Mouse (Mus musculus): ENCODE measurements around the gene Fgd1. TPM values are rescaled to one million over a fixed set of nuclear protein-coding genes. Genes with fewer than 3 reads are reported as not detected.

Gene Fgd1
- total and polyA plus RNA-seq, 3 experiments, result not detected

GRCm38 (mm10) chrX:151107301-151108067 lies 61.5 kb downstream of the Fgd1 start:
- no peak overlapping the region for H3K4me3 ChIP-seq (ENCODE audit: low read depth, low read length)
- H3K27me3 ChIP-seq (ENCODE audit: insufficient read depth, low read length), result 0 out of 2 replicates have a peak, but pooled peaks cover 2% of the 10 kb centered on the region
- no peak for TF ChIP-seq POLR2AphosphoS5 (IDR thresholded peaks at IDR 0.05; ENCODE audit: insufficient replicate concordance, low read depth, low read length)
- no peak for TF ChIP-seq GATA2 (IDR thresholded peaks at IDR 0.05; ENCODE audit: borderline replicate concordance, low read depth, low read length)
- no peak for TF ChIP-seq GATA1 (IDR thresholded peaks at IDR 0.05; ENCODE audit: borderline replicate concordance, low read length)
- DNase-seq (ENCODE audit: low spot score) (no peak), ATAC-seq (ENCODE audit: extremely low read depth, insufficient number of reproducible peaks, low FRiP score, poor library complexity, severe bottlenecking) (no peak)
- H3K36me3 ChIP-seq (replicated peaks), result no peaks in the 10 kb centered on the region
- H3K4me1 ChIP-seq (ENCODE audit: insufficient read depth, low read depth, low read length), result no peaks in the 10 kb centered on the region
- H3K9me3 ChIP-seq (replicated peaks), result no peaks in the 10 kb centered on the region

DNA sequence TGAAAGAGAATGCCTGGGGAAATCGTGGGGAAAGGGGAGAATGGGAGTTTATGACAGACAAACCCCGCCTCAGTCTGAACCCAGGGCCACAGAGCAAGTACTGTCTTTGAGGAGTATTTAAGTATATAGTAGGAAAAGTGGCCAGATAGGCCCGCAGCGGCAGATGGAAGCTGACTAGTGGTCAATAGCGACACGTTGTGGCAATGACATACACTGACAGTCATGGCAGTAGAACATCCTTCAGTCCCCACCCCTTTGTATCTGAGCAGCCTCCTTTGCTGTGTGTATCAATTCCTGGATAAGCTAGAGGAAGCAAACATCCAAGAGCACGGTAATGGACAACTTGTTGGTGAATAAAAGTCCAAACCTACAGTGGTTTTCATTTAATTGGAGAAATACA lies 70.8 kb downstream of the Fgd1 start:
- no peaks in the 10 kb centered on the region for H3K9me3 ChIP-seq (replicated peaks)
- H3K4me3 ChIP-seq (ENCODE audit: low read depth, low read length), result no peak overlapping the region
- H3K4me1 ChIP-seq (ENCODE audit: insufficient read depth, low read depth, low read length), result no peaks in the 10 kb centered on the region
- peak; percentile 63; the same call in 1 of the 2 replicates for ATAC-seq (ENCODE audit: extremely low read depth, insufficient number of reproducible peaks, low FRiP score, poor library complexity, severe bottlenecking)
- H3K27me3 ChIP-seq (ENCODE audit: insufficient read depth, low read length), result no peaks in the 10 kb centered on the region
- peak; percentile 4 for DNase-seq (ENCODE audit: low spot score)
- H3K36me3 ChIP-seq (replicated peaks), result no peaks in the 10 kb centered on the region
- no peak for TF ChIP-seq TAL1 (conservative IDR thresholded peaks at IDR 0.05; ENCODE audit: low read depth, low read length)
- TF ChIP-seq CTCF (IDR thresholded peaks at IDR 0.05; ENCODE audit: low read depth, low read length), result no peak
- no peak for TF ChIP-seq GATA1 (IDR thresholded peaks at IDR 0.05; ENCODE audit: borderline replicate concordance, low read length)
- TF ChIP-seq POLR2AphosphoS5 (IDR thresholded peaks at IDR 0.05; ENCODE audit: insufficient replicate concordance, low read depth, low read length), result no peak
- TF ChIP-seq GATA2 (IDR thresholded peaks at IDR 0.05; ENCODE audit: borderline replicate concordance, low read depth, low read length), result no peak

- H3K4me1 ChIP-seq (ENCODE audit: insufficient read depth, low read depth, low read length), result no peaks in the 10 kb centered on the region
- TF ChIP-seq CTCF (IDR thresholded peaks at IDR 0.05; ENCODE audit: low read depth, low read length) (peak; percentile 38; the same call in 1 of the 2 replicates), GATA2 (IDR thresholded peaks at IDR 0.05; ENCODE audit: borderline replicate concordance, low read depth, low read length) (no peak)
- H3K4me3 ChIP-seq (ENCODE audit: low read depth, low read length), result no peak overlapping the region
- no peaks in the 10 kb centered on the region for H3K9me3 ChIP-seq (replicated peaks)
- DNase-seq (ENCODE audit: low spot score) (no peak), ATAC-seq (ENCODE audit: extremely low read depth, insufficient number of reproducible peaks, low FRiP score, poor library complexity, severe bottlenecking) (no peak)
- H3K36me3 ChIP-seq (replicated peaks), result no peaks in the 10 kb centered on the region
- no peaks in the 10 kb centered on the region for H3K27me3 ChIP-seq (ENCODE audit: insufficient read depth, low read length)
Measured at GRCm38 (mm10) chrX:151117432-151117831, 71.5 kb downstream of the Fgd1 start.

- H3K4me3 ChIP-seq (ENCODE audit: low read depth, low read length), result no peak overlapping the region
- DNase-seq (ENCODE audit: low spot score), result no peak
- no peak for ATAC-seq (ENCODE audit: extremely low read depth, insufficient number of reproducible peaks, low FRiP score, poor library complexity, severe bottlenecking)
- no peaks in the 10 kb centered on the region for H3K9me3 ChIP-seq (replicated peaks)
- H3K27me3 ChIP-seq (ENCODE audit: insufficient read depth, low read length), result no peaks in the 10 kb centered on the region
- no peak for TF ChIP-seq GATA1 (IDR thresholded peaks at IDR 0.05; ENCODE audit: borderline replicate concordance, low read length)
- TF ChIP-seq CTCF (IDR thresholded peaks at IDR 0.05; ENCODE audit: low read depth, low read length), result no peak
- TF ChIP-seq POLR2AphosphoS5 (IDR thresholded peaks at IDR 0.05; ENCODE audit: insufficient replicate concordance, low read depth, low read length), result no peak
- no peak for TF ChIP-seq TAL1 (conservative IDR thresholded peaks at IDR 0.05; ENCODE audit: low read depth, low read length)
- no peak for TF ChIP-seq GATA2 (IDR thresholded peaks at IDR 0.05; ENCODE audit: borderline replicate concordance, low read depth, low read length)
- H3K36me3 ChIP-seq (replicated peaks), result no peaks in the 10 kb centered on the region
- no peaks in the 10 kb centered on the region for H3K4me1 ChIP-seq (ENCODE audit: insufficient read depth, low read depth, low read length)
Measured at GRCm38 (mm10) chrX:151123933-151124332, 78.0 kb downstream of the Fgd1 start.

- ATAC-seq (ENCODE audit: extremely low read depth, insufficient number of reproducible peaks, low FRiP score, poor library complexity, severe bottlenecking), result no peak
- no peaks in the 10 kb centered on the region for H3K27me3 ChIP-seq (ENCODE audit: insufficient read depth, low read length)
- no peak for TF ChIP-seq CTCF (IDR thresholded peaks at IDR 0.05; ENCODE audit: low read depth, low read length)
- TF ChIP-seq POLR2AphosphoS5 (IDR thresholded peaks at IDR 0.05; ENCODE audit: insufficient replicate concordance, low read depth, low read length), result no peak
- no peak for TF ChIP-seq TAL1 (conservative IDR thresholded peaks at IDR 0.05; ENCODE audit: low read depth, low read length)
- TF ChIP-seq GATA1 (IDR thresholded peaks at IDR 0.05; ENCODE audit: borderline replicate concordance, low read length), result no peak
- no peak for TF ChIP-seq GATA2 (IDR thresholded peaks at IDR 0.05; ENCODE audit: borderline replicate concordance, low read depth, low read length)
- H3K36me3 ChIP-seq (replicated peaks), result no peaks in the 10 kb centered on the region
- no peak overlapping the region for H3K4me3 ChIP-seq (ENCODE audit: low read depth, low read length)
- H3K4me1 ChIP-seq (ENCODE audit: insufficient read depth, low read depth, low read length), result no peaks in the 10 kb centered on the region
- H3K9me3 ChIP-seq (replicated peaks), result no peaks in the 10 kb centered on the region
- no peak for DNase-seq (ENCODE audit: low spot score)
Measured at GRCm38 (mm10) chrX:151130493-151130892, 84.5 kb downstream of the Fgd1 start.

DNA sequence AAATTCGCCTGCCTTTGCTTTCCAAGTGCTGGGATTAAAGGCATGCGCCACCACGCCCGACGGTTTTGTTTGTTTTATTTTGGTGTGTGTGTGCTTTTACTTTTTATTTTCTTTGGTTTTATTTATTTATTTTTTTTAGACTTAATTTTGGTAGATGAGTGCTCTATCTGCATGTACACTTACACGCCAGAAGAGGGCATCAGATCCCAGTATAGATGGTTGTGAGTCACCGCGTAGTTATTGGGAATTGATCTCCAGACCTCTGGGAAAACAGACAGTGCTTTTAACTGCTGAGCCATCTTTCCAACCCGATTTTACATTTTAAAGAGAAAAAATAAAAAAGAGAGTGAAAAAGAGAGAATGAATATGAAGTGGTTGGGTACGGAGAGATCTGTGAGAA lies 86.8 kb downstream of the Fgd1 start:
- Histone ChIP-seq H3K4me3 (ENCODE audit: low read depth, low read length) (no peak overlapping the region), H3K36me3 (replicated peaks) (no peaks in the 10 kb centered on the region), H3K9me3 (replicated peaks) (no peaks in the 10 kb centered on the region), H3K27me3 (ENCODE audit: insufficient read depth, low read length) (no peaks in the 10 kb centered on the region), H3K4me1 (ENCODE audit: insufficient read depth, low read depth, low read length) (no peaks in the 10 kb centered on the region)
- TF ChIP-seq POLR2AphosphoS5 (IDR thresholded peaks at IDR 0.05; ENCODE audit: insufficient replicate concordance, low read depth, low read length) (no peak), GATA1 (IDR thresholded peaks at IDR 0.05; ENCODE audit: borderline replicate concordance, low read length) (no peak), CTCF (IDR thresholded peaks at IDR 0.05; ENCODE audit: low read depth, low read length) (no peak), TAL1 (conservative IDR thresholded peaks at IDR 0.05; ENCODE audit: low read depth, low read length) (no peak), GATA2 (IDR thresholded peaks at IDR 0.05; ENCODE audit: borderline replicate concordance, low read depth, low read length) (no peak)
- ATAC-seq (ENCODE audit: extremely low read depth, insufficient number of reproducible peaks, low FRiP score, poor library complexity, severe bottlenecking), result no peak
- no peak for DNase-seq (ENCODE audit: low spot score)

Other genes starting within 250 kb of the Fgd1 start
- gene Maged2, start 231.8 kb upstream of the Fgd1 start, total RNA-seq (2014; fragmentation: Nextera tagmentation), result not detected in 2 replicates
- gene Maged2, start 231.8 kb upstream of the Fgd1 start, total RNA-seq (2017), result 0.33 and 0.81 TPM in 2 replicates
- 0.08 TPM in 1 of 2 replicates, not detected in the other for gene Maged2, start 231.8 kb upstream of the Fgd1 start, polyA plus RNA-seq (2012)
- 63.5 and 72.8 TPM in 2 replicates for gene Gnl3l, start 28.8 kb upstream of the Fgd1 start, total RNA-seq (2014; fragmentation: Nextera tagmentation)
- gene Gnl3l, start 28.8 kb upstream of the Fgd1 start, total RNA-seq (2017), result 59.6 and 71.5 TPM in 2 replicates
- 1.9 and 2.4 TPM in 2 replicates for gene Gnl3l, start 28.8 kb upstream of the Fgd1 start, polyA plus RNA-seq (2012)
- gene Tsr2, start 50.4 kb downstream of the Fgd1 start, total RNA-seq (2014; fragmentation: Nextera tagmentation), result 25.7 and 26.2 TPM in 2 replicates
- gene Tsr2, start 50.4 kb downstream of the Fgd1 start, total RNA-seq (2017), result 39.5 and 40.6 TPM in 2 replicates
- 8.9 and 11.0 TPM in 2 replicates for gene Tsr2, start 50.4 kb downstream of the Fgd1 start, polyA plus RNA-seq (2012)
- not detected in 2 replicates for gene Wnk3, start 151.9 kb downstream of the Fgd1 start, total RNA-seq (2014; fragmentation: Nextera tagmentation)
- 0.06 and 0.16 TPM in 2 replicates for gene Wnk3, start 151.9 kb downstream of the Fgd1 start, total RNA-seq (2017)
- gene Wnk3, start 151.9 kb downstream of the Fgd1 start, polyA plus RNA-seq (2012), result not detected in 2 replicates